Mouse (Mus musculus): ENCODE measurements around the gene Tfap4. TPM values are rescaled to one million over a fixed set of nuclear protein-coding genes. Genes with fewer than 3 reads are reported as not detected.
"Not testable (repeated sequence)": the region's sequence is repeated elsewhere in the genome, so short reads cannot be mapped to it uniquely, and the experiment has no call there.

Gene Tfap4
- total and polyA plus RNA-seq, 3 experiments = 3.6 to 6.7 (median 3.8) TPM

GRCm38 (mm10) chr16:4552829-4553550, 6.7 kb downstream of the Tfap4 start:
- no peak for DNase-seq

- no peak for DNase-seq
These were observed 7.8 kb downstream of the Tfap4 start for GRCm38 (mm10) chr16:4551885-4552284.

- peak; percentile 68 for DNase-seq
These were observed 8.6 kb downstream of the Tfap4 start for GRCm38 (mm10) chr16:4551056-4551455.

GRCm38 (mm10) chr16:4548953-4549688, 10.5 kb downstream of the Tfap4 start:
- DNase-seq = no peak

- no peak for DNase-seq
These were observed 12.0 kb downstream of the Tfap4 start for GRCm38 (mm10) chr16:4547611-4548010.

- no peak for DNase-seq
These were observed 12.8 kb downstream of the Tfap4 start for GRCm38 (mm10) chr16:4546838-4547237.

- no peak for DNase-seq
These were observed 14.8 kb downstream of the Tfap4 start for GRCm38 (mm10) chr16:4544845-4545244.

- DNase-seq = no peak
These were observed 16.4 kb downstream of the Tfap4 start for GRCm38 (mm10) chr16:4543266-4543665.

GRCm38 (mm10) chr16:4542236-4542774, 17.3 kb downstream of the Tfap4 start:
- DNase-seq = no peak

- peak; percentile 100 for DNase-seq
These were observed 18.0 kb downstream of the Tfap4 start, which contains the start of gene Srl for GRCm38 (mm10) chr16:4541501-4542198. Gene Srl (minus strand): TSS chr16:4541816.

- DNase-seq = no peak
These were observed 18.6 kb downstream of the Tfap4 start for GRCm38 (mm10) chr16:4541033-4541432.

- no peak for DNase-seq
These were observed 19.4 kb downstream of the Tfap4 start for GRCm38 (mm10) chr16:4540064-4540775.

GRCm38 (mm10) chr16:4539521-4539920, 20.1 kb downstream of the Tfap4 start:
- DNase-seq = peak; percentile 59

- no peak for DNase-seq
These were observed 21.9 kb downstream of the Tfap4 start for GRCm38 (mm10) chr16:4537616-4538358.

- DNase-seq = not testable (repeated sequence)
These were observed 32.3 kb downstream of the Tfap4 start for GRCm38 (mm10) chr16:4527373-4527772.

GRCm38 (mm10) chr16:4523313-4524004, 36.2 kb downstream of the Tfap4 start:
- no peak for DNase-seq

- DNase-seq = no peak
These were observed 36.8 kb downstream of the Tfap4 start for GRCm38 (mm10) chr16:4522879-4523278.

- no peak for DNase-seq
These were observed 37.7 kb downstream of the Tfap4 start for GRCm38 (mm10) chr16:4521735-4522530.

GRCm38 (mm10) chr16:4521074-4521667, 38.5 kb downstream of the Tfap4 start:
- no peak for DNase-seq

Data from adrenal gland, adult 2 months (tissue).